Mouse (Mus musculus) left cerebral cortex, postnatal 10 days (tissue): ENCODE measurements around the gene Ptrh2. TPM values are rescaled to one million over a fixed set of nuclear protein-coding genes. Genes with fewer than 3 reads are reported as not detected.
"Not testable (repeated sequence)": the region's sequence is repeated elsewhere in the genome, so short reads cannot be mapped to it uniquely, and the experiment has no call there.

ENCODE experiments used
- DNase-seq, 2 experiments: peaks; one replicate each; pipeline ENCODE4 v3.0.0; 2021 to 2022; ENCODE audit warnings: low spot score in 2 of 2, mixed read lengths in 1 of 2; ENCODE audit errors: extremely low spot score in 1 of 2
- intact Hi-C: fragments of 180-260 bp; cut with DNase I; formaldehyde crosslinking; loops from one replicate; pipeline ENCODE4 v1.15.1; 2025
- total RNA-seq, 2 experiments: library from RNA; stranded (reverse); gene quantifications; 2 replicates each; pipeline ENCODE4 v1.2.3; 2021

Gene Ptrh2
- total RNA-seq, 2 experiments from 2014 or later: 10.6 to 11.0 TPM

GRCm38 (mm10) chr11:86718369-86718768 lies 34.6 kb downstream of the Ptrh2 start:
- no peak for DNase-seq
- intact Hi-C loops: loop anchor here (5.0 kb wide), 1 partner anchor 79 kb away; no protein-coding TSS in a partner anchor

DNA sequence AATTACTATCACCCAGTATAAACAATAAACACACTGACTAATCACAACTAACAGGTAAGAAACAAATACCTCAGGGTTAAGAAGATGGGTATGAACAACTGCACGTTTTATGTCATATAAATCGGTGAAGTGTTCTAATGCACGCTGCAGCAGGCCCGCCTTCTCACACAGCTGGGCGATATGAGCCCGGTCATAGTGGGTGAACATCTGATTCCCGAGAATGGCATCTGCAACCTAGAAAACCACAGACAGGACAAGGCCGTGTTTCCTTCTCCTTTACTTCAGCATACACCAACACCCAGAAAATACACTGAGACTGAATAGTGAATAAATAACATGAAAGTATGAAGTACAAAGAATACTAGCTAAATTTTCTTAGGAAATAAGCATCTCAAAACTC lies 35.6 kb downstream of the Ptrh2 start:
- intact Hi-C loops: loop anchor here (5.0 kb wide), 1 partner anchor 78 kb away; no protein-coding TSS in a partner anchor

DNA sequence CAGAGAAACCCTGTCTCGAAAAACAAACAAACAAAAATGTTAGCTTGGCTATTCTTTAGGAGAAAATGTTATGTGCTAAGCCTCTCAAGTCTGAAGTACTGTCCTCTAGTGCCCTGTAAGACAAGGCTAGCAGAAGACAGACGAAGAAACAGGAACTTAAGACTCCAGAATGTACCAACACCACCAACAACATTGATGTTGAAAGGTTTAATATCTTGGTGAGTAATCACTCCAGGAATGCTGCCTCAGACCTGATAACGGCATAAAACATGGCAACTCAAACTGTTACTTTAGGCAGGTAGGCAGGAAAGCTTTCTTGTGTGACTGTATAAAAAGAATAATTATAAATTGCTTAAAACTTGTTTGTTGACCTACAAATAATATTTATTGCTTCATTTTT lies 40.2 kb downstream of the Ptrh2 start:
- no peak for DNase-seq
- intact Hi-C loops: no loop called here

More for the DNA sequence above, 35.6 kb downstream of the Ptrh2 start:
- DNase-seq: no peak

GRCm38 (mm10) chr11:86724982-86725381 lies 41.2 kb downstream of the Ptrh2 start:
- intact Hi-C loops: no loop called here
- no peak for DNase-seq

DNA sequence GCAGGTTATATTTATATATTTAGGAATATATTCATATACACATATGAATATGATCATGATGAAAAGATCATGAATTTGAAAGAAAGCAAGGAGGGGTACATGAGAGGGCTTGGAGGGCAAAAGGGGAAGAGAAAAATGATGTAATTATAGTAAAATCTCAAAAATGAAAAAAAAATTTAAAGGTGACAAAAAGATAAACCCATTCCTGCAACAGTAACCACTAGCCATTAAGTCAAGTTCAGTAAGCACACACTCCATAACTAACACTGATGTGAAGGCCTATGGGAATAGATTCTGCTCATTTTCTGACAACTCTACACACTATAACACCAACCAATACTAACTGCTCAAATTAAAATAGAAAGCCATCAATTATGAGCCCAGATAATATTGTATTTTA lies 41.8 kb downstream of the Ptrh2 start:
- intact Hi-C loops: no loop called here

GRCm38 (mm10) chr11:86731443-86731842 lies 47.7 kb downstream of the Ptrh2 start:
- no peak for DNase-seq
- intact Hi-C loops: no loop called here

More for the DNA sequence above, 41.8 kb downstream of the Ptrh2 start:
- DNase-seq: no peak

DNA sequence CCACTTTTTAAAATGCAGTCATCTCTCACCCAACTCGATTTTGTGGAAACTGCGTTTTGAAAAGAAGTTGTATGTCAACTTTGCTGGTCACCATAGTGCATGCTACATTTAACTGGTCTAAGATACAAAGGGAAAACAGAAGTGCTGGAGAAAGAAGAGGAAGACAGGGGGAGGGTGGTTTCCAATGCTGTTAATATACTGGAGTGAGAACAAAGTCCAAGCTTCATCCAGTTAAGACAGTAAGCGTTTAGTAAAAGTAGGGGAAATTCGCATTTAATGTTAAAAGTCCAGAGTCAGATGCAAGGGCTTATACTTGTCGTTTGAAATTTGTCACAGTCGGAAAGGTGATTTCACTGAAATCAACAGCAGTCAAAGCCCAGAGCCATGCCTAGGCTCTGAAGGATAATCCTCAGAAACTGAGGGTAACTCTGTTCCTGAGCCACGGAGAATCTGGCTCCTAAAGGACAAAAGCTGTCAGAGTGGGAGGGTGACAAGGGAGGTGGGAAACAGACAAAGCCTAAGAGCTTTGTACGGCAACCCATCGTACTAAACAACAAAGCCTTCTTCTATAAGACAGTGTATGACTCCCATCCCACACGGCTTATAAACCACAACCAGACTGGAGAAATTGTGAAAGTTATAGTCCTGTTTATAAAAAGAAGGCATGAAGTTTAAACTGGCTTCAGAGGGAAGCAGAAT lies 50.6 kb downstream of the Ptrh2 start:
- intact Hi-C loops: no loop called here
- DNase-seq: no peak

GRCm38 (mm10) chr11:86734993-86735392 lies 51.2 kb downstream of the Ptrh2 start:
- no peak for DNase-seq
- intact Hi-C loops: no loop called here

GRCm38 (mm10) chr11:86737301-86738000 lies 53.7 kb downstream of the Ptrh2 start:
- intact Hi-C loops: no loop called here
- no peak for DNase-seq

GRCm38 (mm10) chr11:86738308-86738707 lies 54.5 kb downstream of the Ptrh2 start:
- DNase-seq, intact Hi-C loops: not testable (repeated sequence)

GRCm38 (mm10) chr11:86738956-86739355 lies 55.2 kb downstream of the Ptrh2 start:
- intact Hi-C loops: no loop called here
- no peak for DNase-seq

DNA sequence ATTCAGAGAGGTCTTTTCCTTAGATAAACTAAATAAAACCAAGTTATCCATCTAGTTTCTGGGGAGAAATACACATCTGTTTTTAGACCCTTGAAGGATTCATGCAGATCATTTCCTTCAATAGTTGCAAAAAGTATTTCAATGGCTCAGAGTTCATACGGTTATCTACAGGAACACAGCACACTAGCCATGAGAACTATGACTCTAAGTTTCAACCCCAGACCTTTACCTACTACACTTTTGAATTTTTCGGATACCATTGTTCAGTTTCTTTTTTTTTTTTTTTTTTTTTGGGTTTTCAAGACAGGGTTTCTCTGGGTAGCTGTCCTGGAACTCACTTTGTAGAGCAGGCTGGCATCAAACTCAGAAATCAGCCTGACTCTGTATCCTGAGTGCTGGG lies 55.7 kb downstream of the Ptrh2 start:
- intact Hi-C loops: no loop called here
- DNase-seq: no peak

DNA sequence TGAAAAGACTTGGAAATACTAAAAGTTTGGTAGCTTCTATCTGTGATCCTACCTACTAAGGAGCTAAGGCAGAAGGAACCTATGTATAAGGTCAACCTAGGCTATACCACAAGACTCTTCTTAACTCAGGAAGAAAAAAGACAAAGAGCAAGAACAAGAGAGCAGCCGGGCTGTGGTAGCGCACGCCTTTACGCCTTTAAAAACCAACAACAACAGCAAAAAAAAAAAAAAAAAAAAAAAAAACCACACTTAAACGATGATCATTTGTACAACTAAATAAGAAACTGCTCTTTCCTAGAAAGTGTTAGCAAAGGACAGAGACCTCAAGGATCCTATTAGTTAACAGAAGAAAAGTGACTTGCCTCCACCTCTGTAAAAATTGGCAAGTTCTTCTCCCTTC lies 57.7 kb downstream of the Ptrh2 start:
- no peak for DNase-seq
- intact Hi-C loops: no loop called here

Other genes starting within 250 kb of the Ptrh2 start
- 10 to 100 TPM; 21.4 to 21.6 TPM for gene Rnft1, start 199.3 kb upstream of the Ptrh2 start, total RNA-seq
- 10 to 100 TPM; 46.2 to 49.6 TPM for gene Rps6kb1, start 139.2 kb upstream of the Ptrh2 start, total RNA-seq
- 1 to 10 TPM; 6.1 to 7.4 TPM for gene Tubd1, start 139.0 kb upstream of the Ptrh2 start, total RNA-seq
- gene Vmp1, start 149 bp upstream of the Ptrh2 start, total RNA-seq: 100 to 1,000 TPM; 165 to 171 TPM
- gene Cltc, start 73.6 kb downstream of the Ptrh2 start, total RNA-seq: 100 to 1,000 TPM; 512 to 513 TPM
- gene Dhx40, start 123.8 kb downstream of the Ptrh2 start, total RNA-seq: 10 to 100 TPM; 20.9 to 21.3 TPM